Mouse (Mus musculus) right cerebral cortex, postnatal 14 days (tissue): ENCODE results near the gene Dmrtc1a.
A peak's percentile ranks its signal among the peaks of the same experiment; 100 is the strongest.
"Not testable (repeated sequence)": the region's sequence is repeated elsewhere in the genome, so short reads cannot be mapped to it uniquely, and the experiment has no call there.

ENCODE experiments used
- DNase-seq: peaks from one replicate; pipeline ENCODE4 v3.0.0; 2022

Dmrtc1a gene

DNA sequence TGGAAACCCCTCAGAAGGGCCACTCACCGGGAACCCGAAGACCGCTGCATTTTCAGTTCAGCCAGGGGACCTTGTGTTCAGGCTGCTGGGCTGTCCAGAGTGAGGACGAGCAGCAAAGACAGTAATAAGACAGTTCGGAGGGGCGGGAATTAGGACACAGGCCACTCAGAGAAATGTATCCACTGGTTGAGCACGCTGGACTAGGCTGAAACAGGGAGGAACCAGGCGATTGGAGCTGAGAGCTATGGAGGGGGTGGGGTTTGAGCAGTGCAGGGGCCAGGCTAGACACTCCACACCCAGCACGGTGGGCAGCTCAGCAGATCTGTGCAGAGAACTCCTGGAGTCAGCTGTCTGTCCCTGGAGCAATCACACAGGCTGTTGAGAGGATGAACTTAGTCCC, at the start of gene Dmrtc1a, which contains the start of gene 1700011M02Rik:
Dmrtc1a (minus strand) TSS at position 101 of the 400 bp plus-strand sequence.
1700011M02Rik (plus strand) TSS at position 319 of the 400 bp plus-strand sequence.
- not testable (repeated sequence) for DNase-seq

- DNase-seq: not testable (repeated sequence)
Observed at GRCm38 (mm10) chrX:102950136-102950535, 41.6 kb upstream of the Dmrtc1a start.

DNA sequence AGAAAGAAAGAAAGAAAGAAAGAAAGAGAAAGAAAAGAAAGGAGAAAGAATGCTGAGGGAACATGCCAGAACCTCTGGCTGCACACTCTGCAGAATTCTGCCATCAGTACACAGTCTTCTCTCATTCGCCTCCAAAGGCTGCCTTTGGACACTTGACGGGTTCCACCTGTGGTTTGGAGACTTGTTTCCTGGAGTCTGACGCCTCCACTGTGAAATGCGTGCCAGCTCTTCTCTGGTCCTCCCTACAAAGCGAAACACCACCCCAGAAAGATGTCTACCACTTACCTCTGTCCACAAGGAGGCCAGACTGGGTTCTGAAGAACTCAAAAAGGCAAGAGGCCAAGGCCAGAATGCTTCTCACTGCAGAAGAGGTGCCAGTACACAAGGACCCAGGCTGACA, 28.3 kb upstream of the Dmrtc1a start:
- DNase-seq: no peak

GRCm38 (mm10) chrX:102934395-102934764, 25.9 kb upstream of the Dmrtc1a start:
- no peak for DNase-seq

DNA sequence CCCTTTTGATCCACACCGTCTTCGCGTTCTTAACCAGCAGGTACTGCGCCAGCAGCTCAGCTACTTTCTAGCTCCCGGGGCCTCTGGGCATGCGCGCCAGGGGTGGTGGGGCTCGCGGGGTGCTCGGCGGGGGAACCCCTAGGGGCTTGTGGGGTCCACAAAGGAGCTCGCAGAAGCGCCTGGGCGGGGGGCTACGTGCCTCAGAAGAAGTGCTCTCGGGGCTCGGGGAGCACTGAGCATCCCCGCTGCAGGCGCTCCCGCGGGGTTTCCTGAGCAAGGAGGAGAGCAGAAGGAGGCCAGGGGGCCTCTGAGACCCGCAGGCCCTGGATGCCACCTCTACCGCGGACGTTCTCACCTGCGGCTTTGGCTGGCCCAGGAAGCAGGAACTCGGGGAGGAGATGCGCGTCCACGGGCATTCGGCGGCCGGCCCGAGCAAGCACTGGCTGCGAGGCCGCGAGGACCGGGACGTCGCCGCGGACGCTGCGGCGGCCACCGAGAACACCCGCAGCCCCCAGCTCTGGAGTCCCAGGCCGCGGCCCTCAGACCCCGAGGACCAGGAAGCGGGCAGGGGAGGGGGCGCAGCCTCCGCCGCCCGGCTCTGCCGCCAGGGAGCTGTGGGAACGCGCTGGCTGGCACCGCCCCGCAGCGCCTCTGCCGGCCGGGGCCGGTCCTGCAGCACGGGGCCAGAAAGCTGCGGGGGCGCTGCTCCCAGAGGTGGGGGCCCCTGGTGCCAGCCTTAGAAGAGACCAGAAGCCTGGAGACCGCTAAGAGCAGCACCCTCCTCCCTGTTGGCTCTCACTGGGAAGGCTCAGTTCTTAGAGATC, 25.3 kb upstream of the Dmrtc1a start:
- peak; percentile 59 for DNase-seq

GRCm38 (mm10) chrX:102932992-102933570, 24.6 kb upstream of the Dmrtc1a start:
- no peak for DNase-seq

- not testable (repeated sequence) for DNase-seq
Observed at GRCm38 (mm10) chrX:102928072-102928471, 19.6 kb upstream of the Dmrtc1a start, which contains the start of gene 1700018G05Rik. 1700018G05Rik (plus strand) TSS chrX:102928372.

DNA sequence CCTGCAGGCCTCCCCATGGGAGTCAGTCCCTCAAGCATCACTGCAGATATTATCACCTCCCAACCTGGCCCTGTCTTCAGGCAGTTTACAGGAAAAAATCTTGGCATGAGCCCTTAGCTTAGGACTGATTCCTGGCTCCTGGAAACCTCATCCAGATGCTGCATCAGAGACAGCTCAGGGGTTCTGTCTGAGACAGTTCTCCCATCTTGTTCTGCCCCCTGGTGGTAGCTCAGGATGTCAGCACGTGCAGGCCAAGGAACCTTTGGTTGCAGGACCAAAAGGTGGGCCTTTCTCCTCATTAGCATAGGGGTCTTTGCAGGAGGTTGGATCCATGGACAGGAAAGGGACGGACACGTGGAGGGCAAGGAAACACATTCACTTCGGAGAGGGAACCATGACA, 18.2 kb upstream of the Dmrtc1a start:
- DNase-seq: peak; percentile 12

- DNase-seq: not testable (repeated sequence)
Observed at GRCm38 (mm10) chrX:102914823-102915222, 6.3 kb upstream of the Dmrtc1a start.

DNA sequence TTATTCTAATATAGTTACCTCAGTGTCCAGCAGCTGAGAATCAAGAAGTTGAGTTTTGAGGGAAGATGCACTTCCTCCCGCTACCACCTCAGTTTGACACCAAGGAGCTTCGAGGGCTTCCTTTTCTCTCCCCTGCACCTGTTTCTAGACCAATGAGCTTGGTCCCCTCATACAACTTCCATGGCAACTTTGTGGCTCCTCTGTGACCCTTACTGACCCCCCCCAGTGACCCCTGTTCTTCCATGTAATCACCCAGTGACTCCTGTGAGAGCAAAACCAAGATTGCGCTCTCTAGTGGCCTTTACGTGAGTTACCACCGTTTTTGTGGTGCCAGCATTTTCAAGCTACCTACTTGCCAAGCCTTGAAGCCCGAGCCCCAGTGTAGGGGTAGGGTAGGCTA, 40.6 kb downstream of the Dmrtc1a start, which contains the start of gene 1700031F05Rik:
1700031F05Rik (minus strand) TSS at position 101 of the 400 bp plus-strand sequence.
- DNase-seq: no peak

GRCm38 (mm10) chrX:102854516-102854915, 54.0 kb downstream of the Dmrtc1a start, which contains the start of gene Dmrtc1c2:
Dmrtc1c2 (minus strand) TSS chrX:102854616.
- DNase-seq: not testable (repeated sequence)
